Mouse (Mus musculus) right cerebral cortex, adult 18-20 months (tissue): ENCODE results near the gene Kcnip1.
A peak's percentile ranks its signal among the peaks of the same experiment; 100 is the strongest.

ENCODE experiments used
- DNase-seq: peaks from one replicate; pipeline ENCODE4 v3.0.0; 2022; ENCODE audit warnings: mixed read lengths

Kcnip1 gene

GRCm38 (mm10) chr11:33890382-33890781 lies 102.6 kb downstream of the Kcnip1 start:
- no peak for DNase-seq

- DNase-seq = no peak
Measured at GRCm38 (mm10) chr11:33887660-33888059, 105.3 kb downstream of the Kcnip1 start.

- DNase-seq = no peak
Measured at GRCm38 (mm10) chr11:33885981-33886380, 107.0 kb downstream of the Kcnip1 start.

GRCm38 (mm10) chr11:33882731-33883328 lies 110.1 kb downstream of the Kcnip1 start:
- no peak for DNase-seq

- no peak for DNase-seq
Measured at GRCm38 (mm10) chr11:33874925-33875324, 118.0 kb downstream of the Kcnip1 start.

- DNase-seq = no peak
Measured at GRCm38 (mm10) chr11:33873071-33873781, 119.7 kb downstream of the Kcnip1 start.

GRCm38 (mm10) chr11:33872716-33873048 lies 120.3 kb downstream of the Kcnip1 start:
- DNase-seq = no peak

- DNase-seq = no peak
Measured at GRCm38 (mm10) chr11:33871998-33872715, 120.8 kb downstream of the Kcnip1 start.

GRCm38 (mm10) chr11:33870246-33870645 lies 122.7 kb downstream of the Kcnip1 start:
- DNase-seq = no peak

GRCm38 (mm10) chr11:33869559-33869958 lies 123.4 kb downstream of the Kcnip1 start:
- DNase-seq = no peak

GRCm38 (mm10) chr11:33866775-33867174 lies 126.2 kb downstream of the Kcnip1 start:
- no peak for DNase-seq

- DNase-seq = no peak
Measured at GRCm38 (mm10) chr11:33864245-33864644, 128.7 kb downstream of the Kcnip1 start.

- no peak for DNase-seq
Measured at GRCm38 (mm10) chr11:33861823-33862222, 131.1 kb downstream of the Kcnip1 start.

GRCm38 (mm10) chr11:33860905-33861582 lies 131.9 kb downstream of the Kcnip1 start:
- DNase-seq = peak; percentile 18

- DNase-seq = peak; percentile 67
Measured at GRCm38 (mm10) chr11:33849614-33850013, 143.3 kb downstream of the Kcnip1 start.

GRCm38 (mm10) chr11:33848685-33849084 lies 144.3 kb downstream of the Kcnip1 start:
- DNase-seq = no peak

GRCm38 (mm10) chr11:33845931-33846330 lies 147.0 kb downstream of the Kcnip1 start:
- no peak for DNase-seq

GRCm38 (mm10) chr11:33843294-33843864 lies 149.6 kb downstream of the Kcnip1 start:
- no peak for DNase-seq

GRCm38 (mm10) chr11:33839049-33839448 lies 153.9 kb downstream of the Kcnip1 start:
- DNase-seq = no peak

GRCm38 (mm10) chr11:33829774-33830173 lies 163.2 kb downstream of the Kcnip1 start:
- no peak for DNase-seq

- peak; percentile 20 for DNase-seq
Measured at GRCm38 (mm10) chr11:33827829-33828206, 165.1 kb downstream of the Kcnip1 start.

- DNase-seq = no peak
Measured at GRCm38 (mm10) chr11:33827085-33827828, 165.7 kb downstream of the Kcnip1 start.
